Mouse (Mus musculus): ENCODE measurements at regions not wholly inside any gene's neighbourhood (a gene's known extent, or its start where the extent isn't known, plus 50 kb on each side); places are given as distances from the start of the nearest gene placed in this dataset.

DNA sequence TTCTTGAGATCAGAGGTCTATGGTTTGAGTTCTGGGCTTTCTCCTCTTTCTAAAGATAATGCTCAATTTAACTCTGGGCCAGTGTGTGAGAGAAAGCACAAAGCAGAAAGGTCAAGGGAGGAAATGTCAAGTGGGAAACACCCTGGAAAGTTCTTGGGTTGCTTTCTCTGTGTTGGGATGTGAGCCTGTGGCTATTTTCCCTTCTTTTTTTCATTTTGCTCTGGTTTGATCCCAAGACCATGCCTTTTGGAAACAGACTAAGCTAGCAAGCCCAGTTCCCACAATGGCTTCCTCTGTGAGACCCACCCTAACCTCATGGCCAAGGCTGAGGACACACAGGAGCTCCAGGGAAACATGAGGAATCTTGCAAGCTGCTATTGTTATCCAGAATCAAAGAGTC, 216.4 kb upstream of the F930015N05Rik start:
- peak; percentile 47 for DNase-seq (ENCODE audit: low read depth, low spot score)

DNA sequence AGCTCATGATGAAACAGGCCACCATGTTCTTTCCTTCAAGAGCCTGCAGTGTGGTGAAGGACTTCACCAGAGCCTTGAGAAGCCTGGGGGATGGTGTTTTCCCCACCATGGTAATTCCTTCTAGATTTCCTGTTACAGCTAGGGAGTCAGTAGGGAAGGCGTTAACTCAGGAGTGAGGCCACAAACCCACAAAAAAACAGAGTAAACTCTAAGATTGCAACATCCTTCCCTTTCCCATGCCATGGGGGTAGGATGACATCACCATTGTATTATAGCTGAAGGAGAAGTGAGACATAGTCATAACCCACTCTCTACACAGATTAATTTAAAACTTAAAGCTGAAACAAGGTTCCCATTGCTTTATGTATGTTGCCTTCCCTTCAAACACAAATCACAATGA, 218.7 kb upstream of the F930015N05Rik start:
- no peak for DNase-seq (ENCODE audit: low read depth, low spot score)

DNA sequence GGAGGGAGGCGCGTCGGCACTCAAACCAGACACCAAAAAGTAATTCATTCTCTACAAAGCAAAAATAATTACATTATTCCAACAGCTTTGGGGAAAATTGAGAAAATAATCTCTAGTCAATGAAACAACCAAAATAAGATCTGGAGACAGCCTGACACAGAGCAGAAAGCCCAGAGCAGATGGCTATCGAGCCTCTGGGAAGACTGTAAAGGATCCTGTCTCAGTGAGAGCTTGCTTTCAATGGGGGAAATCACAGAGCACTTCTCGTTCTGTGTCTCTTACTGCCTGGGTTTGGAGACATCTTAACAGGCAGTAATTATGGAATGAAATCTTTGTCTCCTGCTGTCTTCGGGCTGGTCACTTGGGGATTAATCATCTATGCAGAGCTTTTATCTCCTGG, 226.7 kb upstream of the F930015N05Rik start:
- no peak for DNase-seq (ENCODE audit: low read depth, low spot score)

DNA sequence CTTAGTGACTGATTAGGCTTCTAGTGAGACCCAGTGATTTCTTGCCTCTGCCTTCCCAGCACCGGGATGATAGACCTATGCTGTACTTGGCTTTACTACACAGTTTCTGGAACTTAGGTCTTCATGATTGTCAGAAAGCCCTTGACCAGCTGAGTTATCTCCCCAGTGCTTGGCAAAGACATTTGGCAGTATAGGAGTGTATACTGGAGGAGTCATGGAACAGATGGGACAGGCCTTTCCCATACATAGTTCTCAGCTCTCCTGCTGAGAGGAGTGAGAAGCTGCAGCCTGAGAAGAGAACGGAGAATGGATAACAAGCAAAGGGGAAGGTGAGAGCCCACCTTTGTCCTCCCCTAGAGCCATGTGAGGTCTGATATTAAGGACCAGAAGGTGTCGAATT, 230.6 kb upstream of the F930015N05Rik start:
- no peak for DNase-seq (ENCODE audit: low read depth, low spot score)

DNA sequence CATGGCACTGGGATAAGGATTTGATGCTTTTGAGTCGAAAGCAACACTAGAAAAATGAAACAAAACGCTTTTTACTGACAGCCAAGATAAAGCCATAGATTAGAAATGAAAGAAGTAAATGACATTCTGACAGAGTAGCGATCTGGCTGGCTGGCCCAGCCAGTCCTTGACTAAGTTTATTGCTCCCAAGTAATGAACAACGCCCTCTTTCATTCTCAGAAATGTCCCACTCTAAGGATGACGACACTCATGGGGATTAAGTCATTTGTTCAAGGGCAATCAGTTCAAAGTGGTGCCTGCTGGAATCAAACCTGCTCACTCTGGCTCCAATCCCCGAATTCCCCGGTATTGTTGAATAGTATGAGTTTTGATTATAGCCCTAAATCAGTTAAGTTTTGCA, 231.1 kb upstream of the F930015N05Rik start:
- DNase-seq (ENCODE audit: low read depth, low spot score), result peak; percentile 38

DNA sequence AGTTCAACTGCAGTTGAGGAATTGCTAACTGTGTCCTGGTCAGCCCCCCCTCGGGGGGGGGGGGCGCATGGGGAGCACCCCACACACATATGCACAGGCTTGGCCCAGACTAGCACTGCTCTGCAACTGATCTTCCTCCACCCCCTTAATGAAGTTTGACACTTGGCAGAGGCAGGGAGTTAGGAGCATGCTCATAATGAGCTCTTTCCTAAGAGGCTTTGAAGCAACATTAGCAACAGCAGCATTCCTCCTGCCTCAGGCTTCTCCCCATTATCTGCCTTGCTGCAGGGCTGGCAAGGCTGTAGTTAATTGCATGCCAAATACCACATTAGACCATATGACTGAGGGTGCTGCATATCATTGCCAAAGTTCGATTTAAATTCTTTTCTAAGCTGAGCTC, 235.4 kb upstream of the F930015N05Rik start:
- DNase-seq (ENCODE audit: low read depth, low spot score), result no peak

DNA sequence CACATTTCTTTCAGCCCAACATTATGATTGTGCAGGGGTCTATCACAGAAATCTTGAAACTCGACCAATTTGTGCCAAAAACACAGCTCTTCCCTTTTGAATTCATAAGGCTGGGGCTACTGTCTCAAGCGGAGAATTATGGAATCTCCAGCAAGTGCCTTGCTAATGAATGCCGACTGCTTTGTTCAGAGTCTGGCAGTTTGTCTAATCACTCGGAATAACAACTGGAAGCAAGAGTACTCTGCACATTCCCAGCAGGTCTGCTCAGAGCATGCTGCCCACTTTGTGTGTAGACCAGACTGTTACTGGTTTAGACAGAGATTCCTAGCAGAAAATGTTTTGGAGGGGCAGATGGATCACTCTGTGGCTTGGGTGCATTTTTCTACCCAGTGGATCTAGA, 237.1 kb upstream of the F930015N05Rik start:
- DNase-seq (ENCODE audit: low read depth, low spot score), result no peak

DNA sequence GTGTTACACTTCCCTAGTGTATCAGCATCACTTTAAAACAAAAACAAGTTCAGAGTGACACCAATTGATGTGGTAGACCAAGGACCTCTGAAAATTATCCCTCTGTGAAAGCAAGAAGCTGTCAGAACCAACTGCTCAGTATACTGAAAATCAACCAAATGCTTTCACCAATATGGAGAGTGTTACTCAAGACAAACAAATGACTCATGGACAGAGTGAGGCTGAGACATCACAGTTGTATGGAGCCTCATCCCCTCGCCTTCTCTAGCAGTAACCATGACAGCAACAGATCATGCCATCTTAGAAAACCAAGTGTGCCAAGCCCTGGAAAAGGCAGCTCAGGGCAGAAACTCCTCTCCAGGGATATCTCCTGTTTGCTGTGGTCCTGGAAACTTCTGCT, 267.3 kb upstream of the F930015N05Rik start:
- DNase-seq (ENCODE audit: low read depth, low spot score), result no peak

DNA sequence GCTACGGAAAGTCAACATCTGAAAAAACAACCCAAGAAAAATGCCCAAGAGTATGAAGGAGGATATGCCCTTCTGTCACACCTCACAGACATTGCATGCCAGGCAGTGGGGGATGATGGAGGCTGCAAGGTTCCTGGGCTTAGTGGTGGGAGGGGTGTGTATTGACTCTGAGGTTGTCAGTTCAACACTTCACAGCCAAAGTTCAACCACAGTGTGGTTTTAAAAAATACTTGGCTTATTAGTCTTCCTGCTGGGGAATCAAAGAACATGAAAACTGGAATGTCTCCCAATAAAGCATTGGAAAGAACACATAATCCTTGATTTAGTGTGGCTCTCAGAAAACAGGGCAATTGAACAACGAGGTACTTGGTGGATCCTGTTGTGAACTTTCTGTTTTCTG, 267.0 kb upstream of the Elac2 start:
- no peak for DNase-seq (ENCODE audit: low read depth, low spot score)

DNA sequence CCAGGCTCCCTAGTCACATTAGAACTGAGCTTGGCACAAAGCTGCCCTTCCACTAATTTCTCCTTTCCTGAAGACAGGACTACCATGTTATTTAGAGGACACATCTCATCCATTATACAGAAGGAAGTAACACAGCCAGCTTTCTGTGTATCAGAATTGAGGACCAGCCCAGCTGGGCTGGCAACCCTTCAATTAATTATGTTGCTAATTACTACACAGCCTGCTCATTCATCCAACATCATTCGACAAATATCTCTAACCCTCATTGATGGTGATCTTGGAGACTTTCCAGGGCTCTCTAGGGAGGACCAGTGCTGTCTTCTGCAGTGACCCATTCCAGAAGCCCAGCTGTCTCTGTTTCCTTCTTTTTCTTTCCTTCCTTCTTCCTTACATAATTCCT, 263.7 kb upstream of the Elac2 start:
- DNase-seq (ENCODE audit: low read depth, low spot score), result no peak

DNA sequence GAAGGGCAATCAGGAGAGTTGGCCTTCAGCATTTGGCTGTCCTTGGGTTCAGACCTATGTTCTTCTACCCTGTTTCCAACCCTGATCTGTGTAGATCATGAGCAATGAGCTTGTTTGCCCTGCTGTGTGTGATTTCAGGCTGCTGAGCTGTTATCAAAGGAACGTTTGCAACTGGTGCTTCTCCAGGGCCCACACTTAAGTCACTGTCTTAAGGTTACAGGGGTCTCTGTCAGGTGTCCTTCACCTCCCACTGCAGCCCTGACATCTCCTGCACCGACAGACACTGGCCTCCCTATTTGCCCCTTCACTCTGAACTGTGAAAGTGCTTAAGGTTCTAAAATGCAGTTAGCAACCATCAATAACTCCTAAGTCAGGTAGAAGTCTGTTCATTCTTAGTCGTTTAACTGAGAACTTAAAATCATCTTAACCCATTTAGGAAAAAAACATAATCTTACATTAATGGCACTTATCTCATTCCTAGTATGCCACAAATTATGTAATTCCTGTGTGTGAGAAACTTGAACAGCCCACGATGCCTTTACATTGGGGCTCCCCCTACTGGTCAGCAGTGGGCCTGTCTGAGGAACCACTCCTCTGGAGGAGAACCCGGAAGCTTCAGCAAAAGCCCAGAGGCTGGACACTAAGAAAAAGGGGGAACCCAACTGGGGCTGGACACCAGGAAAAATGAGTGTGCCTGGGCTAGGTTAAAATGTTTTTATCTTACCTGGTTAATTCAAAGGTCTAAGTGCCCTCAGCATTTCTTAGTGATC, 260.3 kb upstream of the Elac2 start:
- peak; percentile 54 for DNase-seq (ENCODE audit: low read depth, low spot score)

DNA sequence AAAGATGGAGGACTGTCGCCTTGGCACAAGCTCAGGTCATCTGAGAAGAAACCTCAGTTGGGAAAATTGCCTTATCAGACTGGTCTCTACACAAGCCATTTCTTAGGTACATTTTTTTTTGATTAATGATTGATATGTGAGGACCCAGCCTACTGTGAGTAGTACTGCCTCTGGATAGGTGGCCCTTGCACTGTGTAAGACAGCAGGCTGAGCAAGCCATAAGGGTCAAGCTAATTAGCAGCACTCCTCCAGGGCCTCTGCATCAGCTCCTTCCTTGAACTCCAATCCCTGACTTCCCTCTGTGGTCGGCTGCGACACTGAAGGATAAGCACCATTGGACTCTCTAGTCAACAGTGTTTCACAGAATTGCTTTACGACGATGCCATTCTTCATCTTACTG, 252.6 kb upstream of the Elac2 start:
- DNase-seq (ENCODE audit: low read depth, low spot score), result no peak

DNA sequence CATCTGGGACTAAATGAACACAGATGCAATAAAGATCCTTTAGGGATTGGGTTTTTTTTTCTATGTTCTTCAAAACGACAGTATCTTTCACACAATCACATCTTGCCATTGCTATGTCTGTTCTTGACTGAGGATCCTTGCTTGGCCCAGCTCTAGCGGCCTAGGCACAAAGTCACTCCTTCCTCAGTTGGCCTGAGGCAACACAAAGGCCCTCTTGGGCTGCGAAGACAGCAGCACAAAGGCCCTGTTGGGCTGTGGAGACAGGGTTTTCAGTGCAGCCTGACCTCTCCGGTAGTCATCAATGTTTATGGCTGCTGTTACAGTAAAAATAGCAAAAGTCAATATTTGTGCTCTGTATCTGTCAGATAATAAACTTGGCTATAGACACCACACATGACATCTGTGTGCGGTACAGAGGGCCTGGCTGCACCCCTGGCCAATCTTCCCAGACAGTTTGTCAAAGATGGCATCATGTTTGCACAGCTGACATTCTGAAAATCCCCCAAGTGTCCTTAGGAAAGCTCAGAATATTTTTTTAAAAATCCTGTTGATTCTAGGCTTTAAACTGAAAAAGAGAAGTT, 250.9 kb upstream of the Elac2 start:
- DNase-seq (ENCODE audit: low read depth, low spot score), result no peak

DNA sequence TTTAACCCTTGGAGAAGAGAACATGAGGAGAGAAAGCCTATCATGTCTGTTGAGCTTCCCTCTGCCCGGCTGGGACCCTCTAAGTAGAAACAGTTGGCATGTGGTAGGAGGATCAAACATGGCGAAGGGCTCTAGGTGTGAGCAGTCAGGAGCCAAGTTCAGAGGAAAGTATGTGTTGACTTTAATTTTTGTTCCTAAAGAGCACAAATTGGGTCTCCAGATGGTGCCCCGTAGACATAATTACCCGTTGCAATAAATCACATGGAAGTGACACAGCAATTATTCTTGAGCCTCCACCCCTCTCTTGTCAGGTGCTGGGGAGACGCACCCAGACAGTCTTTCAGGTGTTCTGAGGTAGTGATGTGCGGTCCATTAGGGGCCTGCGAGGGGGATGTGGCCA, 239.9 kb upstream of the Elac2 start:
- DNase-seq (ENCODE audit: low read depth, low spot score), result no peak

DNA sequence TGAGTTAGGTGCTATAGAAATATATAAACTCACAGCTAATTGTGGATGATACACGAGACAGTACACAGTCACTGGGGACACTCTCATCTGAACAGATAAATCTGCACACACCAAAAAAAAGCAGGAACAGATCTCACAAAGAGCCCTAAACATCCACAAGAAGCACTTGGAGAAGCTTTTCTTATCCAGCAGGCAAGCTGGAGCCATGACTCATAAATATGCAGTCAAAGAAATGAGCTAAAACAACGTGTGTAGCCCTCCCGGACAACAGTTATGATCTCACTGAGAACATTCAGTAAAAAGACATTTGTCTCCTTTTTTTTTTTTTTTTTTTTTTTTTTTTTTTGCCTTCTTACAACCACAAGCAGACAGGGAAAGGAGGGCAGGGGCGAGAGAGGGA, 235.1 kb upstream of the Elac2 start:
- DNase-seq (ENCODE audit: low read depth, low spot score), result no peak

DNA sequence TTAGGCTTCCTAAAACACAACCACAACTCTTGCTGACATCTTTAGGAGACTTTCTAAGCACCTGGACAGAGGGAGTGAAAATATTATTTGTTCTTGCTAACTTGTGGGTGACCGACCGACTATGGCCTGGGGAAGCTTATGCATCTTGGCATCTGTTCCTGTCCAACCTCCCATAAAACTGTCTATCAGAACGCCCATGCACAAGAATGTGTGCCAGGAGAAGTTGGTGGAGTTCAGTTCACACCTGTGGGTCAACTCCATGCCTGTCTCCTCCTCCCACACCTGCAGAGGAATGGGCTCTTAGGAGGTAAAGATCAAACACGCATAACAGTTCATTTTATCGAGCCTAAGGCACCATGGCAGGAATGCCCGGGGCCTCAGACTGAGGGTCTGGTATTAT, 232.7 kb upstream of the Elac2 start:
- no peak for DNase-seq (ENCODE audit: low read depth, low spot score)

DNA sequence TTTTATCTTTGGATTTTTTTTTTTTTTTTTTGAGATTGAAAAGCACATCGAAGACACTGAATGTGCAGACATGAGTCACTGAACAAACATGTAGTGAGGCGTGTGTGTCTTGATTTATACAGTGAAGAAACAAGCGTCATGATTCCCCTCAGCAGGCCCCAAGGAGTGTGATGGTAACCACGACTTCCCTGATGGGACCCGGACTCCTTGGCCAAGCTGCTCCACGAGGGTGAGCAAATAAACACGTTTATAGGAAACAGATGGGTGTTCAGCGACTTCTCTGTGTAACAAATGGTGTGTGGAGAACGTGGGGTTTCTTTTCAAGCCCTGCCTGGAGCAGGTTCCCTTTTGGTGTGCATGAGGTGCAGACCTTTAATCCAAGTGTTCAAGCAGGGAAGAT, 228.9 kb upstream of the Elac2 start:
- DNase-seq (ENCODE audit: low read depth, low spot score), result no peak

DNA sequence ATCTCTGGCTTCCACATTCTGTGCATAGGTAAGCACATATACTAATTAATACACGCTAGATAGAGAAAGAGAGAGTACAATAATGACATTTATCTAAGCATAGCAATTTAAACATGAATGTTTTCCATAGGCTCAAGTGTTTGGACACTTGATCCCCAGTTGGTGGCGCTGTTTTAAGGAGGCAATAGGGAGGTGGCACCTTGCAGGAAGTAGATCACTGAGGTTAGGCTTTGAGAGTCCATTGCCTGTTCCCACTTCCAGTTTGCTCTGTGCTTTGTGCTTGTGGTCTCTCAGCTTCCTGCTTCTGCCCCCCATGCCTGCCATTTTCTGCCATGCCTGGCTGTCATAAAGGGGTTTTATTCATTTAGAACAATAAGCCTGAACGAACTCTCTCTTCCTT, 226.5 kb upstream of the Elac2 start:
- DNase-seq (ENCODE audit: low read depth, low spot score), result no peak

DNA sequence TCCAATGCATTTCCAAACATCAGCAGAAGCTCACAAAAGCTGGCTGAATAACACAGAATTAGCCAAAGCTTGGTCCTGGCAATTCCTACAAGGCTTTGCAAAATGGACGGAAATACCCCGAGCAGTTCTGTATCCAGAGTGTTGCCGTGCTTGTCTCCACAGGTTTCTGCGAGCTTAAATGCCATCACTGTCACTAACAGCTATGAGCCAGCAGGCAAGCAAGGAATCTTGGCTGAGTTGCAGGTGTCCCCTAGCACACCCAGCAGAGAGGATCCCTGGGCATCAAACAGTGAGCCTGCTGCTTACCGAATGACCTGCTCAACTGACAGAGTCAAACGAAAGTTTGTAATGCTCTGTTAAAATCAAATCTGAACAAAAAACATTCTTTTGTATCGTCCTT, 226.0 kb upstream of the Elac2 start:
- no peak for DNase-seq (ENCODE audit: low read depth, low spot score)

DNA sequence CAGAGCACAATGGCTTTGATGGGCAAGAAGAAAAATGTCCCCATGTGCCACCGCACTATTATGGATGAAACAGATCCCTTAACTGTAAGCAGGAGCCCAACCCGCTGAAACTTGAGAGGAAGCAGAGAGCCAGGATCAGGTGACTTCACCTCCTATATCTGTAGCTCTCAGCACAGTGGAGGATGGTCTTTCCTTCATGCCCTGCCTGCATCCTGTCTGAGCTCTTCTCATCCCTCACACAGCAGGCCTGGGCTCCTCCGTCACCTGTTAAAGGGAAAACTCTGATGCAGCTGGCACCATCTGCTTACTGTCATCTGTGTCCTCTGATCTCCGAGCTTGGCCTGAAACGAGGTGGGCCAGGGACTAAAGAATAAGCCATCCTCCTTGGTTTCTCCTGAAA, 224.8 kb upstream of the Elac2 start:
- DNase-seq (ENCODE audit: low read depth, low spot score), result no peak

DNA sequence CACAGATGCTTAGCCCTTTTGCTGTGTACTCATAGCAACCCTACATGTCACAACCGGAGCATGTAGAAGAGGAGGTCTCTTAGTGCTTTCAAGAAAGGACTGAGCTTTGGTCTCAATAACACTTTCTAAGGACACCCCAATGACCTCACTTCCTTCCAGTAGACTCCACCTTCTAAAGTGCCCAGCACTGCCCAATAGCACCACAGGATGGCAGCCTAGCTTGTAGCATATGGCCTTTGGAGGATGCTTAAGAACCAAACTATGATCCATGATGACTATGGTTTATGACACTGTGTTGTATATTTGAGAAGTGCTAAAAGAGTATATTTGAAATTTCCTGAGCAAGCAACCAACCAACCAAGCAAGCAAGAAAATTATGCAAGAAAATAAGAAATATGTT, 223.3 kb upstream of the Elac2 start:
- DNase-seq (ENCODE audit: low read depth, low spot score), result no peak

DNA sequence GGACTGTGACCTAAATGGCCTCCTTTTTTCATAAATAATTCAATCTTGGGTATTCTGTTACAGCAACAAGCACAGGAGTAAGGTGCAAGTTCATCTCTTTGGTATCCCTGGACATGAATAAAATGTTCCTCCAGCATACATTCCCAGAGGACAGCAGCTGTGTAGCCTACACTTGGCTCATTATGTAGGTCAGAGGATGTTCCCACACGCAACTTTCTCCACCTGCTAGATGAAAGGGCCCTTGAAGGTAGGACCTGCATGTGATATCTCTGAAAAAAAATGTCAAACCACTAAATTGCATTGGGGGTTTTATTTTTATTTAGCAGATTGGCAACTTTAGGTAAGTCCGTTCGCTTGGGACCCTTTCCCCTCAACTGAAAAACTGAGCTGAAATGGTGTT, 218.2 kb upstream of the Elac2 start:
- DNase-seq (ENCODE audit: low read depth, low spot score), result no peak

DNA sequence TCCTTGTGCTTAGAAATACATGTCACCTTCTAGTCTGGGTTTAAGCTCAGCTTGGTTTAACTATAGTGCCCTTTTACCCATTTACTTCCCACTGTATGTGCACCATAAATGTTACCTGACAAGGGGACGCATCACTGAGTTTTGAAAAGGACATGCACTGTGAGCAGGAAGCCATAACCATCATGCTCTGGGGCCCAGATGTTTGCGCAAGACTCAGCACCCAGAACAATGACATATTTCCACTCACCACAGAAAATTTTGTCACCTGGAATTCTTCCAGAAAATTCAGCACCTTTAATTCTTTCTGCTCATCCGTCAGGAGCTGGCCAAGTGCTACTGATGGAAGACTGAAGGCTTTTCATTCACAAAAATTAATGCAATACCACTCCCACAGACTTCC, 216.1 kb upstream of the Elac2 start:
- no peak for DNase-seq (ENCODE audit: low read depth, low spot score)

DNA sequence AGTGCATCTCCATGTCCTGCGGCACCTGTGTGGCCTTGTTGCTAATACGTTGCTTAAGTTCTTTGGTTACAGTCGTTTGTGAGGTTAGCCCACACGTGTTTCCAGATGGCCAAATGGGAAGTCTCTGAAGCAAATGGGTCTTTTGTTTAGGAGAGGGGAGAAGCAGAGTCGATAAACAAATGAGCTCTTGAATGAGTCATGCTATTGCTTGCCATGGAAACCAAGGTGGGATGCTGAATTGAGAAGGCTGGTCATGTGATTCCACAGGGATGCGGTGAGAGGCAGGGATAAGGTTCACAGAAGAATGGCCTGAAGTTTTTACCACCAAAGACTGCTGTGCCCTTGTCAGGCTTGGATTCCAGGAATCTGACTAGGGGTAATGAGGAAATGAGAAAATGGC, 214.8 kb upstream of the Elac2 start:
- DNase-seq (ENCODE audit: low read depth, low spot score), result no peak

Data from skeletal muscle tissue, adult 2 months (tissue).